Mouse (Mus musculus) forebrain, embryonic 16.5 days (tissue): ENCODE measurements at regions not wholly inside any gene's neighbourhood (a gene's known extent, or its start where the extent isn't known, plus 50 kb on each side); places are given as distances from the start of the nearest gene placed in this dataset.
"Not testable (repeated sequence)": the region's sequence is repeated elsewhere in the genome, so short reads cannot be mapped to it uniquely, and the experiment has no call there.

Source experiments
- ATAC-seq: fragments of 200-750 bp; cut with Nextera tagmentation; 2 replicates; pipeline ENCODE4 v1.8.0; 2017; ENCODE audit warnings: mild to moderate bottlenecking, moderate library complexity
- H3K27ac ChIP-seq: fragments of 300-500 bp; sonication (generic); 2 replicates; pipeline ENCODE4 v1.5.1; 2014; ENCODE audit warnings: low read length, control low read depth
- H3K27me3 ChIP-seq: fragments of 300-500 bp; sonication (generic); replicated peaks from 2 replicates; pipeline ENCODE4 v1.6.1; 2014; ENCODE audit warnings: low read length; ENCODE audit not compliant: control insufficient read depth, insufficient read depth
- H3K36me3 ChIP-seq: fragments of 300-500 bp; sonication (generic); 2 replicates; pipeline ENCODE4 v1.6.1; 2014; ENCODE audit not compliant: control insufficient read depth, insufficient read depth
- H3K4me1 ChIP-seq: fragments of 300-500 bp; sonication (generic); replicated peaks from 2 replicates; pipeline ENCODE4 v1.6.1; 2014; ENCODE audit warnings: low read length; ENCODE audit not compliant: control insufficient read depth, insufficient read depth
- H3K4me2 ChIP-seq: fragments of 300-500 bp; sonication (generic); 2 replicates; pipeline ENCODE4 v1.6.1; 2014; ENCODE audit warnings: mild to moderate bottlenecking, low read length, control low read depth
- H3K4me3 ChIP-seq: fragments of 300-500 bp; sonication (generic); replicated peaks from 2 replicates; pipeline ENCODE4 v1.5.1; 2014; ENCODE audit warnings: mild to moderate bottlenecking, low read length, control low read depth
- H3K9ac ChIP-seq: fragments of 300-500 bp; sonication (generic); replicated peaks from 2 replicates; pipeline ENCODE4 v1.6.1; 2014; ENCODE audit warnings: low read depth, low read length, control low read depth
- H3K9me3 ChIP-seq: fragments of 300-500 bp; sonication (generic); 2 replicates; pipeline ENCODE4 v1.6.1; 2016; ENCODE audit warnings: low read length; ENCODE audit not compliant: control insufficient read depth
- WGBS: fragments of 180-500 bp; shearing (Covaris S2); extraction: QIAGEN DNeasy Blood & Tissue Kit; methylation state at CpG from one replicate; pipeline ENCODE4 v1.1.7; 2014; 5-methylcytosine and 5-hydroxymethylcytosine counted together

DNA sequence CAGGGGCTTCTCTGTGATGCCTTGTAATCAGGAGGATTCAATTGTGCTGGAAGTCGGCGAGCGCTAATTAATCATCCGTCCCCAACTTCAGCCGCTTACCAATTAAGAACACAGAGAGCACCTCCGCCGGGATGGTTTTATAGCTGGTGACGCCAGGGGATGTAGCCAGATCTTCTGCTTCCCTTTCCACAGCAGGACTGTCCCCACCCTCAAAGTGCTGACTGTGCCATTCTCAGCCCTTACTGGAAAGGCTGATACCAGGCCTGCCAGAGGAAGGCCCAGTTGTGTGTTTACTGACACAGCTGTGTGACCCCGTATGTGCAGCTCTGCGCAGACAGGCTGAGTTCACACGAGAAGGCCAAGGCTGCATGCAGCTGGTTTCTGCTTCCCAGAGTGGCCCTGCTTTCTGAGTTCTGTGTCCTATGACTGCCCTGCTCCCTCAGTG lies 59.9 kb upstream of the Bend4 start:
- Histone ChIP-seq H3K9me3 (no peaks in the 10 kb centered on the region), H3K4me3 (no peak overlapping the region), H3K4me2 (no peak overlapping the region), H3K27me3 (no peaks in the 10 kb centered on the region), H3K27ac (no peak overlapping the region), H3K4me1 (peaks cover 3% of the 10 kb centered on the region), H3K9ac (no peak overlapping the region), H3K36me3 (no peaks in the 10 kb centered on the region)
- ATAC-seq, result no peak
- 23% methylated on average over 11 of the region's 11 CpGs for WGBS

DNA sequence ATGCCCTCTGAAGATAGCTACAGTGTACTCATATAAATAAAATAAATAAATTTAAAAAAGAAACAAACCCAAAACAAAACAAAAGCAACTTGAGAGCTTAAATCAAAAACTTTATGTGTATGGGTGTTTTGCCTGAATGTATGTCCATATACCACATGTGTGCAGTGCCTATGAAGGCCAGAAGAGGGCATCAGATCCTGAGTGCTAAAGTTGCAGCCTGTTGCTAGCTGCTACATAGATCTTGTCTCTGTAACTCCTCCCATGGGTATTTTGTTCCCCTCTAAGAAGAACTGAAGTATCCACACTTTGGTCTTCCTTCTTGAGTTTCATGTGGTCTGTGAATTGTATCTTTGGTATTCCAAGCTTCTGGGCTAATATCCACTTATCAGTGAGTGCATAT lies 62.6 kb upstream of the Bend4 start:
- H3K4me1 ChIP-seq, ATAC-seq, H3K9ac ChIP-seq, H3K9me3 ChIP-seq, H3K27me3 ChIP-seq, H3K4me2 ChIP-seq, H3K27ac ChIP-seq, H3K4me3 ChIP-seq, H3K36me3 ChIP-seq: not testable (repeated sequence)

DNA sequence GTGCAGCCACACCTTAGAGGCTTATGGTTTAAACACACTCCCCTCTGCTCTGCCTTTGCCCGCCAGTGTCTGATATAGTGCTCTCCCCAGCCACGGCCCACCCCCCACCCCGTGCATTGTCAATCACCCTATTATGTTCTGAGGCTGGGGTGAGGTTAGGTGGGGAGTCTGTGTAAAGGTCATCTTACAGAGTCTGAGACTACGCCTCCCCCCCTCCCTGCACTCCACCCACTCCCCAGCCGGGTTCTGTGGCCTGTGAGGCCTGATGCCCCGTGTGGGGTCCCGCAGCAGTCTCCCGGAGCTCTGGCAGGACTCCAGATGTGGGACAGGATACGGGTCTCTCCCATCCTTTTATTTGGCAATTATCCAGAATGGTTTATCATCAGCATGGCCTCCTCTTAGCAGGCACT lies 64.8 kb upstream of the Bend4 start:
- no peaks in the 10 kb centered on the region for H3K9me3 ChIP-seq
- 20% methylated on average over 9 of the region's 9 CpGs for WGBS
- peaks cover 2% of the 10 kb centered on the region for H3K4me1 ChIP-seq
- H3K36me3 ChIP-seq, result no peaks in the 10 kb centered on the region
- H3K27me3 ChIP-seq, result no peaks in the 10 kb centered on the region
- H3K27ac ChIP-seq, result no peak overlapping the region
- H3K4me2 ChIP-seq, result no peak overlapping the region
- no peak for ATAC-seq
- no peak overlapping the region for H3K9ac ChIP-seq
- H3K4me3 ChIP-seq, result no peak overlapping the region

DNA sequence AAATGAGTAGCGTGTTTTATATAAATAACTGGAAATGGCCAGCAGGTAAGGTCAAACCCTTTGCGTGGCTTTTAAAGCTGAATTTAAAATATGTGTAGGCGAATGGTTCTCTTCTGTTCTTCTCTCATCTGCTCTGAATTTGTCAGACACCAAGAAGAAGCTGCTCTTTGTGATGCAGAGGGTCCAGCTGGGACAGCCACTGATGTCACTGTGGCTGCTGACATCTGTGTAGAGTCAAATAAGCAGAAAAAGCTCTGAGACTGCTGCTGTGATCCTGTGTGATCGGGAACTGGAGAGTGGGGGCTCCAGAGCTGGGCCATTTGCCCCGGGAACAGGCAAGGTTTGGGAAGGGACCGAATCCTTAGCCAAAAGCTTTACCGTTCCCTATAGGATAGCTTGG lies 68.6 kb upstream of the Bend4 start:
- WGBS, result 87% methylated on average over 7 of the region's 7 CpGs
- Histone ChIP-seq H3K4me1 (no peaks in the 10 kb centered on the region; the same call in 1 of the 2 replicates), H3K36me3 (no peaks in the 10 kb centered on the region), H3K27ac (no peak overlapping the region), H3K9ac (no peak overlapping the region), H3K27me3 (no peaks in the 10 kb centered on the region), H3K4me3 (no peak overlapping the region), H3K4me2 (no peak overlapping the region), H3K9me3 (no peaks in the 10 kb centered on the region)
- no peak for ATAC-seq

DNA sequence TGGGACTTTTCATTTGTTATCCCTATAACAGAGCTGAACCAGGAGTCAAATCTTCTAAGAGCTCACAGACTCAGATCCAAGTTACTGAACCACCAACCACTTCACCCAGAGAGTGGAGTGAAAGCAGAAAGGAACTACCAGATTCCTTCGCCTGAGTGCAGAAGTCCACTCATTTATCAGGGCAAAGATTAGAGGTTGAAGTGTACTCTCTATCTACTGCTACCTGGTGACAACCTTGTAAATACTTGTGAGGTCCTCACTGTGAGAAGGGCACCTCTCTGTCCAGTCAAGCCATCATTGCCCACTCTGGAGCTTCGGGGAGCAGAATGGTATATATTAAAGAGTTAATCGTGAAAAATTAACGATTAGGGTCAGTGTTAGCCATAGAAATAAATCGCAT lies 87.4 kb upstream of the Shisa3 start:
- no peak overlapping the region for H3K4me3 ChIP-seq
- no peaks in the 10 kb centered on the region for H3K36me3 ChIP-seq
- no peak overlapping the region for H3K9ac ChIP-seq
- no peak overlapping the region for H3K27ac ChIP-seq
- no peak for ATAC-seq
- H3K27me3 ChIP-seq, result no peaks in the 10 kb centered on the region
- H3K4me1 ChIP-seq, result no peaks in the 10 kb centered on the region
- WGBS, result 91% methylated on average over 5 of the region's 5 CpGs
- H3K9me3 ChIP-seq, result no peaks in the 10 kb centered on the region
- no peak overlapping the region for H3K4me2 ChIP-seq

DNA sequence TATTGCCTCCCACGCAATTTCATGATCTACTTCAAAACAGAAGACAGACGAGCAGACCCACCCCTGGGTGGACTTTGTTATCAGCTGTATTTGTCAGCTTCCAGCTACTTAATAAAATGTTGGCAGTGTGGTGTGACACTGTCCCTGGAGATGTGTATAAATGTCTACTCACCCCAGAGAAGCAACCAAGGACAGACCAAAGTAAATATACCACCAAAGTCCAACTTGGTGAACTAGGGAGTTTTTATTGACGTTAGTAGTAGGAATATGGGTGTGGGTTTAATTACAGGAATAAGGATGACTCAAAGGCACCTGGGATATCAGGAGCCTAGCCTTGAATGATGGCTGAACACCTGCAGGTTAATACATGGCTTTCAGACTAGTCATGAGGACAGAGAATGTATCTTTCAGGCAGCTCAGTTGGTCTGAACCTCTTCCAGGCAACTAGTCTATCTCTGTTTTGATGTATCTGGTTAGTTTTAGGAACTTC lies 86.2 kb upstream of the Shisa3 start:
- no peak overlapping the region for H3K9ac ChIP-seq
- ATAC-seq, result no peak
- no peak overlapping the region for H3K4me3 ChIP-seq
- H3K27me3 ChIP-seq, result no peaks in the 10 kb centered on the region
- H3K27ac ChIP-seq, result no peak overlapping the region
- H3K4me1 ChIP-seq, result no peaks in the 10 kb centered on the region
- H3K36me3 ChIP-seq, result no peaks in the 10 kb centered on the region
- H3K9me3 ChIP-seq, result no peaks in the 10 kb centered on the region
- no peak overlapping the region for H3K4me2 ChIP-seq
- 87% methylated on average over 3 of the region's 3 CpGs for WGBS

DNA sequence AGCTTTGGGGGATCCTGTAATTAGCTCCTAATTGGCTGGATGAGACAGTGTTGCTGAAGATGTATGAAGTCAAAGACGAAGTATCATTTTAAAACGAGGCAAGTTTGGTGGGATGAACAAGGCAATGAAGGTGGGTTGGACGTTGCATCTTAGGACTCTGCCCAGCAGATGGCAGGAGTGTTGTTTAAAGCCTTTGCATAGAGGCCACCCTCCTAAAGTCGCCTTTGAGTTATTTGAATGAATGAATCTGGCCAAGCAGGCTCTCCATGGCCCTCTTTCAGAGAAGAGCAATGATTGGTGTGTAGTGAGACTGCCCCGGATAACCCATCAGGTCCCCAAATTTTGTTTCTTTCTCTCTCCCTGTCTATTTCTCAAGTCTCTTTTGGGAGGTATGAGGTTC lies 77.5 kb upstream of the Shisa3 start:
- Histone ChIP-seq H3K27me3 (no peaks in the 10 kb centered on the region), H3K27ac (no peak overlapping the region), H3K4me3 (no peak overlapping the region), H3K9me3 (no peaks in the 10 kb centered on the region), H3K4me2 (no peak overlapping the region), H3K9ac (no peak overlapping the region), H3K36me3 (no peaks in the 10 kb centered on the region), H3K4me1 (peaks cover 8% of the 10 kb centered on the region)
- WGBS, result 56% methylated on average over 5 of the region's 5 CpGs
- no peak for ATAC-seq

DNA sequence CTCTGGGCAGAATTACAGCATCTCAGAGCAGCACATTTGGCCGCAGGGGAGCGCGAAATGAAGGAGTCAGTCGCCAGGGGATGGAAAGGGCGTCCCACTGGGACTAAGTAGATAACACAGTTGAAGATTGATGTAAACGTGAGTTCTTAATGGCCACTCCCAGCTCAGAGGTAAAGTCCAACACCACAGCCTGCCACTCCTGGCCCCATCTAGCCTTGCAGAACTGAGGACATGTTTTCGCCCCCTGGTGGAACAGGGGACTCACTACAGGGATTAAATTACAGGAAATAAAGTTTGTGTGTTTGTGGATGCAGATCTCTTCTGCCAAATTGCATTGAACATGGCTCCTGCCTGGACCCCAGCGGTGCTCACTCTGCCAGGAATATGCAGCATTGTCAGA lies 76.7 kb upstream of the Shisa3 start:
- 35% methylated on average over 8 of the region's 8 CpGs for WGBS
- Histone ChIP-seq H3K9me3 (no peaks in the 10 kb centered on the region), H3K4me1 (peaks cover 8% of the 10 kb centered on the region), H3K27me3 (no peaks in the 10 kb centered on the region), H3K4me3 (no peak overlapping the region), H3K36me3 (no peaks in the 10 kb centered on the region), H3K27ac (no peak overlapping the region), H3K9ac (no peak overlapping the region), H3K4me2 (no peak overlapping the region)
- no peak for ATAC-seq

DNA sequence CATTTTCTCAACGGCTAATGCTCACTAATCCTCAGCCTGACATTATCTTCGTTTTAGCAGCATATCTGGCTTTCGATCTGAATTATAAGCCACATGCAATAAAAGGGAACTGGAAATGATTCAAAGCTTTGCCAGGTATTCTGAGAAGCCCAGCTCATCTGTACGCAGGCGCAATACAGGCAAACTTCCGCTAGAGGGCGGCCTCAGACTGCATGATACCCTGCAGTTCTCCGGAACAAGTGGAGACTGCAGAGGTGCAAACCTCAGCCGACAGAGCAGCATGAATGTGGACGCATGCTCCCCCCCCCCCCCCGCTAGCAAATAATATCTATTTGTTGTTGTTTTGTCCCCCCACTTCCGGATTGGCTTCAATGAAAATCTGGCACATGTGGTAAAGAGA lies 75.3 kb upstream of the Shisa3 start:
- Histone ChIP-seq H3K4me1 (peaks cover 8% of the 10 kb centered on the region), H3K36me3 (no peaks in the 10 kb centered on the region), H3K4me2 (peak overlapping the region; percentile 58), H3K27me3 (no peaks in the 10 kb centered on the region), H3K9ac (peak overlapping the region; percentile 36; the same call in 1 of the 2 replicates), H3K9me3 (no peaks in the 10 kb centered on the region), H3K4me3 (peak overlapping the region; percentile 36), H3K27ac (no peak overlapping the region)
- peak; percentile 93 for ATAC-seq
- WGBS, result 1% methylated on average over 12 of the region's 12 CpGs

DNA sequence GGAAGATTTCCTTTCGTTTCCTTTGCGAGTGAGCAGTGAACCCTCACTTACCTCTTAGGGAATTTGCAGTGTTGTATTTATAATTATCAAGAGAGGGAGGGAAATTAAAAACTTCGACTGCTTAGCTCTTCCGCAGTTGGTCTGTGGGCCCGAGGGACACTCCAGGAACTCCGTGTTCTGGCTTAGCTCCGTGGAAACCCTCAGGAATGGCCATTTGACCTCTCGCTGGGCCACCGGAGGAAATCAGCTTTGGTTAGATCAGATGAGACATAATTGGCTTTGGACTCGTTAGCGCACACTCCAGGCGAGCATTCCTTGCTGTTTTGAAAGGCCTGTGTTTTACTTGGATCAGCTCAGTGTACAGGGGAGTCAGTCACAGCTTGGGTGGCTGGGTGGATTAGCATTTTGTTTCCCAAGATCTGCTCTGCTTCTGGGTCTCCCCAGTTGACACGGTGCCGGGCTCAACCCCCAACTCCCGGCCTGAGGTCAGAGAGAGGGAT lies 74.9 kb upstream of the Shisa3 start:
- H3K4me3 ChIP-seq, result peak overlapping the region; percentile 36
- H3K4me1 ChIP-seq, result peaks cover 8% of the 10 kb centered on the region
- no peak overlapping the region for H3K27ac ChIP-seq
- H3K27me3 ChIP-seq, result no peaks in the 10 kb centered on the region
- peak; percentile 45 for ATAC-seq
- peak overlapping the region; percentile 58 for H3K4me2 ChIP-seq
- no peaks in the 10 kb centered on the region for H3K9me3 ChIP-seq
- 6% methylated on average over 15 of the region's 15 CpGs for WGBS
- H3K9ac ChIP-seq, result peak overlapping the region; percentile 36; the same call in 1 of the 2 replicates
- no peaks in the 10 kb centered on the region for H3K36me3 ChIP-seq
